Mouse (Mus musculus) gonadal fat pad, adult 2 months (tissue): ENCODE data around the gene Olfr868. TPM values are rescaled to one million over a fixed set of nuclear protein-coding genes. Genes with fewer than 3 reads are reported as not detected.

Source experiments
- DNase-seq: peaks from one replicate; pipeline ENCODE4 v3.0.0-alpha.2; 2012; ENCODE audit warnings: low read depth
- polyA plus RNA-seq: library from polyadenylated mRNA; depleted of rRNA; stranded (reverse); fragments of >200 nt; gene quantifications from 2 replicates; pipeline ENCODE4 v1.2.3, GENCODE M21; 2012; rRNA removed

Olfr868 gene
- not detected in 2 replicates for polyA plus RNA-seq

DNA sequence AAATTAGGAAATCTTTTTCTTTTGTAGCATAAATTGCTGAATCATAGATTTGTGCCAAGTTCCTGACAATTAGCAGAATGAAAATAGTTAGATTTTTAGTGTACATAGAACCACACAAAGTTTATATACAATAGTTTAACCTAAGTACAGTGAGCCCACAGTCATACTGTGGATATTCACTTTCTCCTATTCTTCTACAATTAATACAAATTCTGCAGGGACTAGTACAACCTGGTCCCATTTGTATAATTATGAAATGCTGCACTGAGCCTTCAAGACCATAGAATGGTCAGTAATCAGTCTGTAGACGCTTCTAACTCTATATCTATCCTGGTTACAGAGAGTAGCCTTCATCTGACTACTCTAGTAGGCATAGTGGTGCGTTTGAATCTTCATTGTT lies at the start of gene Olfr868:
TSS of gene Olfr868 (plus strand) at position 301 of the 400 bp plus-strand sequence.
- DNase-seq, result no peak

- no peak for DNase-seq
Measured at GRCm38 (mm10) chr9:20057462-20057861, 41.0 kb upstream of the Olfr868 start, which contains the start of gene Olfr867. Gene Olfr867, minus strand, starts transcription at chr9:20057562.

DNA sequence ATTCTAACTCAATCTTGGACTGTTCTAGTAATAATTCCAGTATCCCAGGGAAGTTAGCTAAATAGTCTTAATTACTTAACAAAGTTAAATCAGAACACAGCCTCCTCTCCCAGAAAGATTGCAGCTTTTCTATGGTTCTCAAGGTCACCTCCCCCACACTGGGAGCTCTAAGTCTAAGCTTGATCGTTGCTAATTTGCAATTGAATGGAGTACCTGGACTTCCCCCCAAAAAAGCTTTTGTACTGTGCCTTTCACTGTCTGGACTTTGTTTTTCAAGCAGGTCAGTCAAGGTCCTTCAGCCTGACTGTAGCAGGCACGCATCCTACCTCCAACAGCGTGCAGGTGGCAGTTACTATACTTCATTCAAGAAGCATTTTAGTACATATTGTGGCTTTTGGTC lies 28.2 kb upstream of the Olfr868 start:
- no peak for DNase-seq

DNA sequence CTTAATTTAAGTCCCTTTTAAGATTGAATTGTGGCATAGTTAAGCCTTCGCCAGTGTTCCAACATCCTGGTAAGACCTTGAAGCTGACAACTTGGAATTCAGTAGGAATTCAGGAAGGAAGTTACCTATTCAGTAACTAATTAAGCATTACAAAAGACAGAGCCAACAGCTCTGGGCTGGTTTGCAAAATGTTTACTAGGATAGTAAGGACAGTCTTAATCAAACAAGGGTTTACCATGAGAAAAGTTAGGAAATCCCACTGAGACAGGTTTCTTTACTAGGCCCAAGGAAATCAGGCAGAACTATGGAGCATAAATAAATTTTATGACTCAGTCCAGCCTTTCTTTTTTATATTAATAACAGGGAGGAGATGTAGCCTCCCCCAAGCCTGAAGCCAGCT lies 27.1 kb upstream of the Olfr868 start:
- no peak for DNase-seq

DNA sequence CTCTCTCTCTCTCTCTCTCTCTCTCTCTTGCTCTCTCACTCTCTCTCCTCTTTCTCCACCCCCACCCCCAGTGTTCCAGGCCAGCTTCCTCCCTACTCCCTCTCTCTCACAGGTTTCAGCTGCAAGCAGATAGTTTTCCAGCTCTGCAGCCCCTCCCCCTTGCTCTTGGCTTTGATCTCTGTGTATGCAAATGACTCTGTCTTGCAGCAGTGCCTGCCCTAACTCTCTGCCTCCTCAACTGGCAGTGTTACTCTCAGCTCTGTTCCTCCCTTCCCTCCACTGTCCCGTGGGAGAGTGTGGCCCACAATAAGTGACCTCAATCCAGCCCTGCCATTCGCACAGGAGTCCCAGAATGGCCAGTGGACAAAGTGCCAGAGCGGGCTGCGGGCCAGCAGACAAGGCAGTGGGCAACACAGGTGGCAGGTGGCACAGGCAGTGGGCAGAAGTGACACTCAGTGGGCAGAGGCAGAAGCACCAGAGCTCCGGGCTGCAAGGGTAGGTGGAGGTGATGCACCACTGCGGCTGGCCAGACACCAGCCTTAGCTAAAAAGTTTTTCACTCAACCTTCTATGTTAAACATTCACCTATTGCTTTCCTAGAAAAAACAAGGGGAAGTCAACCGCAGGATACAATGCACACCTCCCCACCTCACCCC lies 24.8 kb upstream of the Olfr868 start:
- no peak for DNase-seq

GRCm38 (mm10) chr9:20128709-20129108 lies 30.3 kb downstream of the Olfr868 start, which contains the start of gene Olfr869:
Gene Olfr869, plus strand, starts transcription at chr9:20129009.
- no peak for DNase-seq

DNA sequence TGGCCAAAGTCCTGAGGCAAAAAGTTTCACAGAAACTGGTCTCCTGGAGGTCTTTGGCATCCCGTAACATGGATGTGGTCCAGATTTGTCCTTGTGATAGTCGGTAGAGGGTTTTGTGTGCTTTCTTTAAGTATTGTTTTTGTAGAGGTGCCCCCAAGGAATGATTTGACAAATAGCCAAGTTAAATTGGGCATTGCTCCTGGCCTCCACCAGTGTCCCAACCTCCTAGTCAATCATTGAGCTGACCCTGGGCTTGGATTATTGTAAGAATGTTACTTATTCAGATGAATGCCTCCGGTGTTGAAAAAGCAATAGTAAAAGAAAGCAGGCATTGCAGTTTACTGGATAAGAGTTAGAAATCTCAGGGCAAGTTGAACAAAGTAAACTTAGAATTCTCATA lies 51.3 kb downstream of the Olfr868 start:
- no peak for DNase-seq

Other genes with a start within 250 kb of the Olfr868 start
- gene Olfr860, start 248.9 kb upstream of the Olfr868 start, polyA plus RNA-seq, result not detected in 2 replicates
- not detected in 2 replicates for gene Olfr862, start 210.6 kb upstream of the Olfr868 start, polyA plus RNA-seq
- gene Olfr77, start 181.8 kb upstream of the Olfr868 start, polyA plus RNA-seq, result not detected in 2 replicates
- not detected in 2 replicates for gene Olfr866, start 70.6 kb upstream of the Olfr868 start, polyA plus RNA-seq
- not detected in 2 replicates for gene Olfr867, start 41.1 kb upstream of the Olfr868 start, polyA plus RNA-seq
- not detected in 2 replicates for gene Olfr869, start 30.4 kb downstream of the Olfr868 start, polyA plus RNA-seq
- gene Olfr870, start 75.4 kb downstream of the Olfr868 start, polyA plus RNA-seq, result not detected in 2 replicates
- gene Olfr871, start 113.6 kb downstream of the Olfr868 start, polyA plus RNA-seq, result not detected in 2 replicates
- not detected in 2 replicates for gene Olfr872, start 138.5 kb downstream of the Olfr868 start, polyA plus RNA-seq
- gene Olfr39, start 183.7 kb downstream of the Olfr868 start, polyA plus RNA-seq, result not detected in 2 replicates
- gene Olfr873, start 199.9 kb downstream of the Olfr868 start, polyA plus RNA-seq, result not detected in 2 replicates
- gene Olfr18, start 237.5 kb downstream of the Olfr868 start, polyA plus RNA-seq, result not detected in 2 replicates